Mouse (Mus musculus) forebrain, embryonic 16.5 days (tissue): ENCODE results near the gene Trp53i13. TPM values are rescaled to one million over a fixed set of nuclear protein-coding genes. Genes with fewer than 3 reads are reported as not detected.

Source experiments
- ATAC-seq: fragments of 200-750 bp; cut with Nextera tagmentation; 2 replicates; pipeline ENCODE4 v1.8.0; 2017; ENCODE audit warnings: mild to moderate bottlenecking, moderate library complexity
- H3K27ac ChIP-seq: fragments of 300-500 bp; sonication (generic); 2 replicates; pipeline ENCODE4 v1.5.1; 2014; ENCODE audit warnings: low read length, control low read depth
- H3K27me3 ChIP-seq: fragments of 300-500 bp; sonication (generic); replicated peaks from 2 replicates; pipeline ENCODE4 v1.6.1; 2014; ENCODE audit warnings: low read length; ENCODE audit not compliant: control insufficient read depth, insufficient read depth
- H3K36me3 ChIP-seq: fragments of 300-500 bp; sonication (generic); 2 replicates; pipeline ENCODE4 v1.6.1; 2014; ENCODE audit not compliant: control insufficient read depth, insufficient read depth
- H3K4me1 ChIP-seq: fragments of 300-500 bp; sonication (generic); replicated peaks from 2 replicates; pipeline ENCODE4 v1.6.1; 2014; ENCODE audit warnings: low read length; ENCODE audit not compliant: control insufficient read depth, insufficient read depth
- H3K4me2 ChIP-seq: fragments of 300-500 bp; sonication (generic); 2 replicates; pipeline ENCODE4 v1.6.1; 2014; ENCODE audit warnings: mild to moderate bottlenecking, low read length, control low read depth
- H3K4me3 ChIP-seq: fragments of 300-500 bp; sonication (generic); replicated peaks from 2 replicates; pipeline ENCODE4 v1.5.1; 2014; ENCODE audit warnings: mild to moderate bottlenecking, low read length, control low read depth
- H3K9ac ChIP-seq: fragments of 300-500 bp; sonication (generic); replicated peaks from 2 replicates; pipeline ENCODE4 v1.6.1; 2014; ENCODE audit warnings: low read depth, low read length, control low read depth
- H3K9me3 ChIP-seq: fragments of 300-500 bp; sonication (generic); 2 replicates; pipeline ENCODE4 v1.6.1; 2016; ENCODE audit warnings: low read length; ENCODE audit not compliant: control insufficient read depth
- WGBS: fragments of 180-500 bp; shearing (Covaris S2); extraction: QIAGEN DNeasy Blood & Tissue Kit; methylation state at CpG from one replicate; pipeline ENCODE4 v1.1.7; 2014; 5-methylcytosine and 5-hydroxymethylcytosine counted together
- polyA plus RNA-seq: library from polyadenylated mRNA; unstranded; fragments of >200 nt; fragmentation: Nextera tagmentation; extraction: Ambion mirVana; gene quantifications from 2 replicates; pipeline ENCODE4 v1.2.1, GENCODE M21; 2015

Trp53i13 gene
- polyA plus RNA-seq, 1 experiment from 2014 or later = 14.9 TPM

- Histone ChIP-seq H3K27ac (no peak within 1 kb of the TSS), H3K4me3 (no peak within 1 kb of the TSS), H3K27me3 (peaks cover 6% of the 10 kb centered on the region; the same call in 1 of the 2 replicates), H3K36me3 (no peaks in the 10 kb centered on the region), H3K9ac (no peak within 1 kb of the TSS), H3K4me2 (no peak within 1 kb of the TSS), H3K4me1 (peaks cover 23% of the 10 kb centered on the region), H3K9me3 (no peaks in the 10 kb centered on the region)
- 71% methylated on average over 5 of the region's 5 CpGs for WGBS
- no peak for ATAC-seq
Observed at GRCm38 (mm10) chr11:77519043-77519442, 3.3 kb upstream of the Trp53i13 start, which contains the start of gene Gm10392. TSS of gene Gm10392 (minus strand) at chr11:77519198.

- Histone ChIP-seq H3K36me3 (no peaks in the 10 kb centered on the region), H3K27me3 (peaks cover 6% of the 10 kb centered on the region; the same call in 1 of the 2 replicates), H3K4me2 (no peak overlapping the region), H3K4me1 (peaks cover 31% of the 10 kb centered on the region), H3K9me3 (no peaks in the 10 kb centered on the region), H3K27ac (no peak overlapping the region), H3K9ac (no peak overlapping the region), H3K4me3 (no peak overlapping the region)
- 85% methylated on average over 27 of the region's 27 CpGs for WGBS
- no peak for ATAC-seq
Observed at GRCm38 (mm10) chr11:77518051-77518798, 2.4 kb upstream of the Trp53i13 start.

- no peak overlapping the region for H3K27ac ChIP-seq
- peaks cover 38% of the 10 kb centered on the region for H3K4me1 ChIP-seq
- peaks cover 6% of the 10 kb centered on the region; the same call in 1 of the 2 replicates for H3K27me3 ChIP-seq
- H3K4me3 ChIP-seq = no peak overlapping the region
- H3K36me3 ChIP-seq = no peaks in the 10 kb centered on the region
- no peak overlapping the region for H3K9ac ChIP-seq
- no peak overlapping the region for H3K4me2 ChIP-seq
- no peak for ATAC-seq
- 67% methylated on average over 5 of the region's 5 CpGs for WGBS
- no peaks in the 10 kb centered on the region for H3K9me3 ChIP-seq
Observed at GRCm38 (mm10) chr11:77516553-77517425, 1.0 kb upstream of the Trp53i13 start.

GRCm38 (mm10) chr11:77514832-77515636, 746 bp downstream of the Trp53i13 start, which contains the start of gene Abhd15:
TSS of gene Abhd15 (plus strand) at chr11:77515121.
- Histone ChIP-seq H3K36me3 (no peaks in the 10 kb centered on the region), H3K4me3 (peak within 1 kb of the TSS; percentile 47), H3K4me1 (peaks cover 33% of the 10 kb centered on the region), H3K4me2 (peak within 1 kb of the TSS; percentile 75), H3K27me3 (peaks cover 6% of the 10 kb centered on the region; the same call in 1 of the 2 replicates), H3K9ac (peak within 1 kb of the TSS; percentile 54), H3K27ac (no peak within 1 kb of the TSS), H3K9me3 (no peaks in the 10 kb centered on the region)
- ATAC-seq = peak; percentile 54
- 0% methylated on average over 56 of the region's 72 CpGs for WGBS

GRCm38 (mm10) chr11:77514281-77514831, 1.4 kb downstream of the Trp53i13 start:
- Histone ChIP-seq H3K9me3 (no peaks in the 10 kb centered on the region), H3K27ac (no peak overlapping the region), H3K4me3 (peak overlapping the region; percentile 47), H3K36me3 (no peaks in the 10 kb centered on the region), H3K9ac (peak overlapping the region; percentile 54), H3K27me3 (peaks cover 6% of the 10 kb centered on the region; the same call in 1 of the 2 replicates), H3K4me1 (peaks cover 33% of the 10 kb centered on the region), H3K4me2 (peak overlapping the region; percentile 75)
- ATAC-seq = no peak
- whole genome bisulfite sequencing = 10% methylated on average over 19 of the region's 19 CpGs

GRCm38 (mm10) chr11:77513811-77514170, 2.0 kb downstream of the Trp53i13 start:
- H3K9ac ChIP-seq = no peak overlapping the region

GRCm38 (mm10) chr11:77512891-77513810, 2.6 kb downstream of the Trp53i13 start:
- Histone ChIP-seq H3K9me3 (no peaks in the 10 kb centered on the region), H3K27ac (no peak overlapping the region), H3K27me3 (peaks cover 6% of the 10 kb centered on the region; the same call in 1 of the 2 replicates), H3K9ac (peak overlapping the region; percentile 68), H3K4me3 (peak overlapping the region; percentile 69), H3K4me2 (peak overlapping the region; percentile 94), H3K4me1 (peaks cover 37% of the 10 kb centered on the region), H3K36me3 (no peaks in the 10 kb centered on the region)
- WGBS = under 1% methylated on average over 69 of the region's 84 CpGs
- ATAC-seq = peak; percentile 70

More at GRCm38 (mm10) chr11:77513811-77514170, 2.0 kb downstream of the Trp53i13 start:
- no peak for ATAC-seq
- Histone ChIP-seq H3K4me3 (peak overlapping the region; percentile 69), H3K27ac (no peak overlapping the region), H3K9me3 (no peaks in the 10 kb centered on the region), H3K4me2 (peak overlapping the region; percentile 94), H3K4me1 (peaks cover 33% of the 10 kb centered on the region), H3K27me3 (peaks cover 6% of the 10 kb centered on the region; the same call in 1 of the 2 replicates), H3K36me3 (no peaks in the 10 kb centered on the region)
- 15% methylated on average over 10 of the region's 10 CpGs for WGBS

- ATAC-seq = no peak
- no peak overlapping the region for H3K4me3 ChIP-seq
- WGBS = 79% methylated on average over 5 of the region's 5 CpGs
Observed at GRCm38 (mm10) chr11:77511336-77511735, 4.4 kb downstream of the Trp53i13 start.

More at GRCm38 (mm10) chr11:77511336-77511735, 4.4 kb downstream of the Trp53i13 start:
- Histone ChIP-seq H3K9me3 (no peaks in the 10 kb centered on the region), H3K36me3 (peaks cover 10% of the 10 kb centered on the region), H3K4me2 (no peak overlapping the region), H3K27me3 (peaks cover 3% of the 10 kb centered on the region; the same call in 1 of the 2 replicates), H3K4me1 (peaks cover 38% of the 10 kb centered on the region), H3K9ac (no peak overlapping the region), H3K27ac (no peak overlapping the region)
